Mouse (Mus musculus) neural tube, embryonic 12.5 days (tissue): ENCODE results near the gene Mfap4. TPM values are rescaled to one million over a fixed set of nuclear protein-coding genes. Genes with fewer than 3 reads are reported as not detected.

Experiments used
- ATAC-seq: fragments of 200-750 bp; cut with Nextera tagmentation; 2 replicates; pipeline ENCODE4 v1.8.0; 2017; ENCODE audit warnings: low read depth, mild to moderate bottlenecking, moderate TSS enrichment, moderate library complexity; ENCODE audit not compliant: low FRiP score
- H3K27ac ChIP-seq: fragments of 300-500 bp; sonication (generic); 2 replicates; pipeline ENCODE4 v1.5.1; 2016
- H3K27me3 ChIP-seq: fragments of 300-500 bp; sonication (generic); replicated peaks from 2 replicates; pipeline ENCODE4 v1.6.1; 2016; ENCODE audit warnings: mild to moderate bottlenecking
- H3K36me3 ChIP-seq: fragments of 300-500 bp; sonication (generic); 2 replicates; pipeline ENCODE4 v1.6.1; 2016; ENCODE audit warnings: mild to moderate bottlenecking
- H3K4me1 ChIP-seq: fragments of 300-500 bp; sonication (generic); 2 replicates; pipeline ENCODE4 v1.6.1; 2016
- H3K4me2 ChIP-seq: fragments of 300-500 bp; sonication (generic); replicated peaks from 2 replicates; pipeline ENCODE4 v1.6.1; 2016; ENCODE audit warnings: mild to moderate bottlenecking
- H3K4me3 ChIP-seq: fragments of 300-500 bp; sonication (generic); 2 replicates; pipeline ENCODE4 v1.5.1; 2016
- H3K9ac ChIP-seq: fragments of 300-500 bp; sonication (generic); 2 replicates; pipeline ENCODE4 v1.6.1; 2016; ENCODE audit warnings: mild to moderate bottlenecking
- H3K9me3 ChIP-seq: fragments of 300-500 bp; sonication (generic); 2 replicates; pipeline ENCODE4 v1.6.1; 2016; ENCODE audit warnings: mild to moderate bottlenecking
- WGBS: fragments of 180-500 bp; shearing (Covaris S2); methylation state at CpG from one replicate; pipeline ENCODE4 v1.1.7; 2016; 5-methylcytosine and 5-hydroxymethylcytosine counted together
- polyA plus RNA-seq: library from polyadenylated mRNA; unstranded; fragments of >200 nt; fragmentation: Nextera tagmentation; extraction: Ambion mirVana; gene quantifications from 2 replicates; pipeline ENCODE4 v1.2.1, GENCODE M21; 2016

Gene Mfap4
- polyA plus RNA-seq, 1 experiment from 2014 or later: 133 TPM

DNA sequence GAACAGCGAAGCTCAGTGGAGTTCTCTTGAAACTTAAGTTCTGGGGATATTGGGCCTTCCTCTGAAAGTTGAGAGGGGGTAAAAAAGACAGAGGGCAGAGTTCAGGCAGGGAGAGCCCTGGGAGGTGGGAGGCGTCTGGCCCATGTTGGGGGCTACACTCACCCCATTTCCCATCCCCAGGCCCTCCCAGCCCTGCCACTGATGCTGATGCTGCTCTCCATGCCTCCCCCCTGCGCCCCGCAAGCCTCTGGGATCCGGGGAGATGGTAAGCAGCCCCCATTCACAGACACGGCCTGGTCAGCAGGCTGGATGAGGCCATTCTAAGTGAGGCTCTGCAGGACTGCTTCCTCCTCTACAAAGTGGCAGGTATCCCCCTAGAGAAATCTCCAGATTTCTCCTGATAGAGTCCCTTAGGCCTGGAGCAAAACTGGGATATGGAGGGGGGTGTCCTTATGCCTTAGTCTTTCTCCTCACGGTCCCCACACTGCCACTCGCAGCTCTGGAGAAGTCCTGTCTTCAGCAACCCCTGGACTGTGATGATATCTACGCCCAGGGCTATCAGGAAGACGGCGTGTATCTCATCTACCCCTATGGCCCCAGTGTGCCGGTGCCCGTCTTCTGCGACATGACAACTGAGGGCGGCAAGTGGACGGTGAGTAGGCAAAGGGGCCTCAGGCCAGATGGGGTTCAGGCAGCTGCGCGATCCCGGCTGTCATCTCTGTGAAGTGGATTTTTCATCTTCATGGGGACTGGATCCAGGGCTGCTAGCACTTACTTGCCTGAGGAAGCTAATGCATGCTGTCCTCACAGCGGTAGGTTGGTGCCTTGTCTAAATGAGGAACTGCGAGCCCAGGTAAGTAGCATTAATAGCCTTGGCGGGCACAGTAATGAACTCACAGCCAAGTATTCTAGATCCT, 568 bp downstream of the Mfap4 start:
- H3K4me2 ChIP-seq: peak overlapping the region; percentile 55
- H3K27me3 ChIP-seq: no peaks in the 10 kb centered on the region
- peak overlapping the region; percentile 93 for H3K27ac ChIP-seq
- H3K4me3 ChIP-seq: peak overlapping the region; percentile 31
- peaks cover 56% of the 10 kb centered on the region for H3K4me1 ChIP-seq
- peaks cover 33% of the 10 kb centered on the region for H3K36me3 ChIP-seq
- no peak for ATAC-seq
- WGBS: 59% methylated on average over 22 of the region's 22 CpGs
- H3K9me3 ChIP-seq: no peaks in the 10 kb centered on the region
- H3K9ac ChIP-seq: peak overlapping the region; percentile 43

DNA sequence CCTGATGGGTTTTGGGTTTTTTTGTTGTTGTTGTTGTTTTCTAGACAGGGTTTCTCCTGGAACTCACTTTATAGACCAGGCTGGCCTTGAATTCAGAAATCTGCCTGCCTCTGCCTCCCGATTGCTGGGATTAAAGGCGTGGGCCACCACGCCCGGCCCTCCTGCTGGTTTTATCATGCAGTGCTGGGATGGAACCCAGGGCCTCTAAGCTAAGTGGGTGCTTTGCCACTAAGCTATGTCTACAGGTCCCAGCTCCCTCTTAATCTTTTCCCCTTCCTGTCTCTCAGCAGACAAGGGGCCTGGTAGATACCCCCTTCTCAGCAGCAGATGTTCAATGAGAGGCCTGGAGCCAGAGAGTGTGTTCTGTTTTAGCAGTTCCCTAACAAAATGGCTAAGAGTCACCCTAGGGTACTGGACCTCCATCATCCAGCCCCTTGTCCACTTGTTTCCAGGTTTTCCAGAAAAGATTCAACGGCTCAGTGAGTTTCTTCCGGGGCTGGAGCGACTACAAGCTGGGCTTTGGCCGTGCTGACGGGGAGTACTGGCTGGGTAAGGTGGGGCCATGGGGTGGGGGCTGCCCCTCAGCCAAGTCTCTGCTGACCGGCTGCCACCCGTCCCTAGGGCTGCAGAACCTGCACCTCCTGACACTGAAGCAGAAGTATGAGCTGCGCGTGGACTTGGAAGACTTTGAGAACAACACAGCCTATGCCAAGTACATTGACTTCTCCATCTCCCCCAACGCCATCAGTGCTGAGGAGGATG, 1.4 kb downstream of the Mfap4 start:
- Histone ChIP-seq H3K27me3 (no peaks in the 10 kb centered on the region), H3K4me1 (peaks cover 57% of the 10 kb centered on the region), H3K9ac (peak overlapping the region; percentile 43; the same call in 1 of the 2 replicates), H3K27ac (0 out of 2 replicates have a peak overlapping the region, but pooled peaks have one; percentile 32), H3K9me3 (no peaks in the 10 kb centered on the region), H3K4me3 (peak overlapping the region; percentile 31), H3K36me3 (peaks cover 41% of the 10 kb centered on the region), H3K4me2 (peak overlapping the region; percentile 55)
- no peak for ATAC-seq
- WGBS: 93% methylated on average over 14 of the region's 14 CpGs

DNA sequence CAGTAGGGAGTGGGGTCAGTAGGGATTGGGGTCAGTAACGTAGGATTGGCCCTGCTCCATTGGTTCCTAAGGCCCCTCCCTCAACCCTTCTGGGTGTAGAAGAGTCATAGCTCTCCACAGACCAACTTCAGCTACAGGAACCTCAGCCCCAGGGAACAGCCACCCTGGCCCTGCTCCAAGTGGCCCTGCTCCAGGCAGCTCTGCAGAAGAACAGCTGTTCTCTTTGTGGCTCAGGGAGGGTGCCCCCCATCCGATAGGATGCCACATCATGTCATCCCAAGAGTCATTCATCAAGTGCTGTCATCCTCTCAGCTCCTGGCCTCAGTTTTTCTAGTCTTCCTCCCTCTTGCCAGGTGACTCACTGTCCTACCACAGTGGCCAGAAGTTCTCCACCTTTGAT, 2.2 kb downstream of the Mfap4 start:
- no peaks in the 10 kb centered on the region for H3K27me3 ChIP-seq
- ATAC-seq: no peak
- H3K27ac ChIP-seq: no peak overlapping the region
- H3K4me1 ChIP-seq: peaks cover 56% of the 10 kb centered on the region
- H3K9ac ChIP-seq: no peak overlapping the region
- WGBS: 41% methylated on average over 2 of the region's 2 CpGs
- no peak overlapping the region for H3K4me3 ChIP-seq
- peak overlapping the region; percentile 55 for H3K4me2 ChIP-seq
- peaks cover 47% of the 10 kb centered on the region for H3K36me3 ChIP-seq
- no peaks in the 10 kb centered on the region for H3K9me3 ChIP-seq

DNA sequence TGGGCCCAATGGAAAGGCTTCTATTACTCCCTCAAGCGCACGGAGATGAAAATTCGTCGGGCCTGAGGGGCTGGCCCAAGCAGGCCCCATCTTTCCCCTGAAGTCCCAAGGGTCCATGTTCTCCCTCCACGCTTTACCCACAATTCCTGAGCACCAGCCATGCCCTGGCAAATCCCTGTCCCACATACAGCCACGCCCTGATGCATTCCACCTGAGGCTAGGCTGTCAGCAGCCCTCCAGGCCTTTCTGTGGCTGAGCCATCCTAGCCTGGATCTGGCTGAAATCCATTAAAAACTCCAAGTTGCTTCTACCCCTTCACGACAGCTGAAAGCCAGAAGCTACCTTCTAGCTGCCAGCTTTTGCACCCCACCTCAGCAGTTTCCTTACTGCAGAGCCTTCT, 2.7 kb downstream of the Mfap4 start:
- Histone ChIP-seq H3K4me3 (no peak overlapping the region), H3K4me1 (peaks cover 61% of the 10 kb centered on the region), H3K27me3 (no peaks in the 10 kb centered on the region), H3K27ac (no peak overlapping the region), H3K9me3 (no peaks in the 10 kb centered on the region), H3K4me2 (peak overlapping the region; percentile 55; the same call in 1 of the 2 replicates), H3K9ac (no peak overlapping the region), H3K36me3 (peaks cover 51% of the 10 kb centered on the region)
- WGBS: 93% methylated on average over 7 of the region's 7 CpGs
- no peak for ATAC-seq

DNA sequence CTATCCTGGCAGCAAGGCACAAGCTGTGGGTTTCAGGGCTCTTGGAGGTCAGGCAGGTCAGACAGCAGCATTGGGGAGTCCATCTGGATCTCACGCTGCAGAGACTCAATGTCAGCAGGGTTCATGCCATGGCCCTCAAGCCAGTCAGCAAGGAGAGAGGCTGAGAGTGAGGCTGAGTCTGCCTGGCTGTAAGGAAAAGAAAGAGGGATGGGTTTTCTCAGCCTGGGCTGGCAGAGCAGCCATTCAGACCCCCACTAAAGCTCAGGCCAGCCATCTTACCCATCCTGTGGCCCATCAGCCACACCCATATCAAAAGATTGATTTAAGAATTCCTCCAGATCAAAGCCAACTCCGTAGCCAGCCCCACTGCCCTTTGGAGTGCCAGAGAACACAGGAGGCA, 3.9 kb downstream of the Mfap4 start:
- Histone ChIP-seq H3K9me3 (no peaks in the 10 kb centered on the region), H3K27me3 (no peaks in the 10 kb centered on the region), H3K36me3 (peaks cover 51% of the 10 kb centered on the region), H3K9ac (no peak overlapping the region), H3K4me3 (no peak overlapping the region), H3K4me1 (peaks cover 64% of the 10 kb centered on the region), H3K4me2 (0 out of 2 replicates have a peak overlapping the region, but pooled peaks have one; percentile 3), H3K27ac (no peak overlapping the region)
- WGBS: 98% methylated on average over 2 of the region's 2 CpGs
- ATAC-seq: no peak

DNA sequence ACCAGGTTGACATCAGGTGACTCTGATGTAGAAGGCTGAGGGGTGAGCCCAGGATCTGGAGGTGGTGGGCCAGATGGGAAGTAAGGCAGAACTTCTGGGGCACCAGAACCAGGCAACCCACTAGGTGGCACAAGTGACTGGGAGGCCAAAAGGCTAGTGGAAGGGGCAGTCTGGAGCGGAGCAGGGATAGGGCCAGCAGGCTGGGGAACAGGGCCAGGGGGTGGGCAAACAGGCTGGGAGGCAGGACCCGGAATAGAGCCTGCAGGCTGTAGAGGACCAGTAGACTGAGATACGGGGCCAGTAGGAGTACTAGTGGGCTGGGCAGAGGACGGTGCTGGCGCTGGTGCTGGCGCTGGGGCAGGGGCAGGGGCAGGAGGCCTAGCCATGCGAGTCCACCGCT, 4.6 kb downstream of the Mfap4 start:
- Histone ChIP-seq H3K27me3 (no peaks in the 10 kb centered on the region), H3K27ac (no peak overlapping the region), H3K4me3 (no peak overlapping the region), H3K36me3 (peaks cover 51% of the 10 kb centered on the region), H3K4me1 (peaks cover 56% of the 10 kb centered on the region), H3K9me3 (no peaks in the 10 kb centered on the region), H3K4me2 (0 out of 2 replicates have a peak overlapping the region, but pooled peaks have one; percentile 3), H3K9ac (no peak overlapping the region)
- ATAC-seq: no peak
- 98% methylated on average over 8 of the region's 8 CpGs for WGBS

DNA sequence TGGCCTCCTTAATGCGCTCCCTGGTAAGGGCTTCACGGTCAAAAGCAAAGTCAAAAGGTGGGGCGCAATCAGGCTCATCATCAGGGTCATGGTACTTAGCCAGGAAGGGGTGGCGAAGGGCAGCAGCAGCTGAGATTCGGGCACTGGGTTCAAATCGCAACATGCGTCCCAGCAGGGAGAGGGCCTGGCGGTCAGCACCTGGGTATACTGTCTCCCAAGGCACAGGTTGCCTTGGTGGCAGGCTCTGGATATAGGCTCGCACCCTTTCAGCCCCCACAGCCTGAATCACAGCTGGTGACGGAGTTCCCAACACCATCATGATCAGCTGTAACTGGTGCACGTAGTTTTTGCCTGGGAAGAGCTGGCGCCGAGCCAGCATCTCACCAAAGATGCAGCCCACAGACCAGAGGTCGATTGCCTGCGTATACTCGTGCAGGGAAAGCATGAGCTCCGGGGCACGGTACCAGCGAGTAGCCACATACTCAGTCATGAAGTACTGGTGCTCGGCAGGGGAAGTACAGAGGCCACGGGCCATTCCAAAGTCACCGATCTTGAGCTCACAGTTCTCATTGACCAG, 5.8 kb downstream of the Mfap4 start:
- no peak for ATAC-seq
- no peak overlapping the region for H3K4me2 ChIP-seq
- H3K4me1 ChIP-seq: peaks cover 45% of the 10 kb centered on the region
- H3K27me3 ChIP-seq: no peaks in the 10 kb centered on the region
- H3K9me3 ChIP-seq: no peaks in the 10 kb centered on the region
- peaks cover 51% of the 10 kb centered on the region for H3K36me3 ChIP-seq
- WGBS: 93% methylated on average over 22 of the region's 22 CpGs
- no peak overlapping the region for H3K4me3 ChIP-seq
- no peak overlapping the region for H3K27ac ChIP-seq
- no peak overlapping the region for H3K9ac ChIP-seq

DNA sequence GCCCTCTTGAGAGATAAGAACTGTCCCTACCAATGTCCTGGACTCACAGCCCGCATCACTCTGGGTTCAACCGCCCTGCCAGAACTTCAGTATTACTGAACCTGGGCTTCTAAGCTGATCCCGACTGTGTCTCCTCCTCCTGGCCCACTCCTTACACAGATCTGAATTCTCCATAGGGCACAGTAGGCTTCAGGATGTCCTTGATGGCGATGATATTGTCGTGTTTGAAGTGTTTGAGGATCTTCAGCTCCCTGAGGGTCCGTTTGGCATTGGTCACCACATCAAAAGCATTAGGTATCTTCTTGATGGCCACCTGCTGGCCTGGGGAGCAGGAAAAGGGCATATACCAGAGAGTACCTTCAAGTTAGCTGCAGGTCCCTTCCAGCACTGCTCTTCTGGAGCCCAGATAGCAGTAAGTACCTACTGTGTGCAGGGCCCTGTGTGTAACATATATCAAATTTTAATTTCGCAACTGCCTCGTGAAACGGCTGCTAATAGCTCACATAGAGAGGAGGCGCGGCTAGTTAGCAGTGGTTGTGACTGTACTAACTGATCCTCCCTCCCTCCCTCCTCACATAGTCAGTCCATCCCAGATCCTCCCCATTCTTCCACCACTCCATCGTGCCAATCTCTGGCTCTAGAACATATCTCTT, 7.6 kb downstream of the Mfap4 start:
- H3K4me3 ChIP-seq: peak overlapping the region; percentile 67
- H3K27me3 ChIP-seq: no peaks in the 10 kb centered on the region
- ATAC-seq: no peak
- 79% methylated on average over 12 of the region's 12 CpGs for WGBS
- H3K9me3 ChIP-seq: no peaks in the 10 kb centered on the region
- peak overlapping the region; percentile 78 for H3K9ac ChIP-seq
- H3K4me1 ChIP-seq: peaks cover 26% of the 10 kb centered on the region
- peak overlapping the region; percentile 69 for H3K4me2 ChIP-seq
- peaks cover 48% of the 10 kb centered on the region for H3K36me3 ChIP-seq
- no peak overlapping the region for H3K27ac ChIP-seq

DNA sequence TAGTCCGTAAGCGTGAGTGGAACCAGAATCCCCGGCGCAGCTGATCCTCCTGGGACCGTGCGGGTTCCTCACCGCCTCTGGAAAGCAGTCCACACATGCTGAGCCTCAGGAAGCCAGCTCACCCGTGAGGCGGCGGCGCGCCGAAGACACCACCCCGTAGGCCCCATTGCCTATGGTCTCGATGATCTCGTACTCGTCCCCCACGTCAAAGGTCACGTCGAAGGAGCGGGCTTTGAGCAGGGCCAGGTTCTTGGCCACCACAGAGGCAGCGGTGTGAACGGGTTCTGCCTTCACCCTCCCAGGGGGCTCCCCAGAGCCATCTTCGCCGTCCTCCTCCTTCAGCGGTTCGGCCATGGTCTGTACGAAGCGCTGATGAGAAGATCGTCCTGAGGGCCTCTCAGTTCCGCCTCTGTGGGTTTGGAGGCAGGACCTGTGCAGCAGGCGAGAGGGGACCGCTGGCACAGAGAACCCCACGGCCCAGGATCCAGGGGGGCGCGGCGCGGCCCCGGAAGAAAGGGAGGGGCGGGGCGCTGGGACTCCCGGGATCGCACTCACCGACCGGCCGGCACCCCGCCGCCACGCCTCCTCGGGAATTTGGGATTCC, 8.4 kb downstream of the Mfap4 start:
- H3K27me3 ChIP-seq: no peaks in the 10 kb centered on the region
- peaks cover 40% of the 10 kb centered on the region for H3K36me3 ChIP-seq
- H3K4me2 ChIP-seq: peak overlapping the region; percentile 69
- H3K27ac ChIP-seq: peak overlapping the region; percentile 71; the same call in 1 of the 2 replicates
- WGBS: under 1% methylated on average over 50 of the region's 50 CpGs
- H3K4me3 ChIP-seq: peak overlapping the region; percentile 67
- H3K9ac ChIP-seq: peak overlapping the region; percentile 78
- no peaks in the 10 kb centered on the region for H3K9me3 ChIP-seq
- peak; percentile 64 for ATAC-seq
- H3K4me1 ChIP-seq: peaks cover 23% of the 10 kb centered on the region

DNA sequence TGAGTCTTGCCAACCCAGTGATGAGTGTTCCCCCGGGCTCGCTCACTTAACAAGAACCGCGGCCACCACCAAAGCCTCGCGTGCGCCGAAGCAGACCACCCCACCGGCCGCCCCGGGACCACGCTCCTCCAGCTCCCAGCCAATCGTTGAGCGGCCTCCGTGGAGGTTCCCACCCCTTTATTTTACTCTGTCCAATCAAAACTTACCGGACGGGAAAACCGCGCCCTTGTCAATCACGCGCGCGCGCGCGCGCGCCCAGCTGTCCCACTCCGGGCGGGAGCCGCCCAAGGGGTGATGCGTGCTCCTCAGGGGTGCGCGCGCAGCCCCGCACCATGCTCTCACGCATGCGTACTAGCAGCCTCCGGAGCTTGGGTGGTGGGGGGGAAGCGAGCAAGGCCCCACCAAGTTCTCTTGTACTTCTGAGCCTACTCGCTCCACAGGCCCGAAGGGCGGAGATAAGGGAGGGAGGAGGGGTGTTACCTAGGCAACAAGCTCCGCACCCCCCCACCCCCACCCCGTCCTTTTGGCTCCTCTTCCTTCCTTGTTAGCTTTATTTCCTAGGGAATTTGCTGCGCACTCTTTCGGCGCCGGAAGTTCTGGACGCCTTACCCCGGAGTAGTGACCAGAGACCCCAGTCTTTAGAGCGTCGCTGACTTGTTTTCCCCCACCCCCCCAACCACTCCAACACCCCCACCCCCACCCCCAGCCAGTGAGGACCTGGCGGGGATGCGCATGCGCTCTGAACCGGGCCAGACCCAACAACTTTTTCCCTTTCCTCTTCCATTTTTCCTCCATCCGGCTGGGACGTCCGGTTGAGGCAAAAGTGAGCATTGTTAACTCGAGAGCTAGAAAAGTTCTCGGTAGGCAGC, 9.1 kb downstream of the Mfap4 start, which contains the start of gene Mapk7:
Gene Mapk7, minus strand, starts transcription at position 278 of the 869 bp plus-strand sequence.
- ATAC-seq: peak; percentile 97
- under 1% methylated on average over 62 of the region's 62 CpGs for WGBS
- Histone ChIP-seq H3K4me1 (peaks cover 23% of the 10 kb centered on the region), H3K9me3 (no peaks in the 10 kb centered on the region), H3K27me3 (no peaks in the 10 kb centered on the region), H3K27ac (peak within 1 kb of the TSS; percentile 71), H3K4me3 (peak within 1 kb of the TSS; percentile 67), H3K9ac (peak within 1 kb of the TSS; percentile 78), H3K36me3 (peaks cover 33% of the 10 kb centered on the region), H3K4me2 (peak within 1 kb of the TSS; percentile 69)
